Mouse (Mus musculus) heart, postnatal 10 days (tissue): ENCODE results near the gene Trio. TPM values are rescaled to one million over a fixed set of nuclear protein-coding genes. Genes with fewer than 3 reads are reported as not detected.
"Not testable (repeated sequence)": the region's sequence is repeated elsewhere in the genome, so short reads cannot be mapped to it uniquely, and the experiment has no call there.

Source experiments
- DNase-seq, 2 experiments: peaks; one replicate each; pipeline ENCODE4 v3.0.0; 2021
- intact Hi-C: fragments of 180-260 bp; cut with DNase I; formaldehyde crosslinking; loops from one replicate; pipeline ENCODE4 v1.15.1; 2025
- total RNA-seq, 2 experiments: library from RNA; stranded (reverse); gene quantifications; 2 replicates each; pipeline ENCODE4 v1.2.3; 2021

Trio gene
- total RNA-seq, 2 experiments from 2014 or later, result 73.8 to 88.9 TPM

DNA sequence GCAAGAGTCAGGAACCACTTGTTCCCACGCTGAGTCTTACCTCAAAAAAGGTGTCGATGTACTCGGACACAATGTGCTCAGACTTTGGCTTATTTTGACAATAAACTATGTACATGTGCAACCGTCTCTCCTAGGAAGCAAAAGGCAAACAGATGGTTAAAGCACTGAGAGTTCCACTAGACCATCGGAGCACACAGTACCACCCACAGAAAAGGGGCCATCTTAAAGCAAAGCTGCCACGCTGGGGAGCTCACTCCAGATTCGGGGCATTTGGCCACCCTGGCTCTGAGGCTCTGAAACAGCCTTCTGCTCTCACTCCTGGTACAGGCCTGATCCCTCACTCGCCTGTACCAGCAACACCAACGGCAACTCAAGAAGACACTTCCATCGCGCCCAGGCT is 269.2 kb downstream of the Trio start:
- intact Hi-C loops, result no loop called here
- no peak for DNase-seq

DNA sequence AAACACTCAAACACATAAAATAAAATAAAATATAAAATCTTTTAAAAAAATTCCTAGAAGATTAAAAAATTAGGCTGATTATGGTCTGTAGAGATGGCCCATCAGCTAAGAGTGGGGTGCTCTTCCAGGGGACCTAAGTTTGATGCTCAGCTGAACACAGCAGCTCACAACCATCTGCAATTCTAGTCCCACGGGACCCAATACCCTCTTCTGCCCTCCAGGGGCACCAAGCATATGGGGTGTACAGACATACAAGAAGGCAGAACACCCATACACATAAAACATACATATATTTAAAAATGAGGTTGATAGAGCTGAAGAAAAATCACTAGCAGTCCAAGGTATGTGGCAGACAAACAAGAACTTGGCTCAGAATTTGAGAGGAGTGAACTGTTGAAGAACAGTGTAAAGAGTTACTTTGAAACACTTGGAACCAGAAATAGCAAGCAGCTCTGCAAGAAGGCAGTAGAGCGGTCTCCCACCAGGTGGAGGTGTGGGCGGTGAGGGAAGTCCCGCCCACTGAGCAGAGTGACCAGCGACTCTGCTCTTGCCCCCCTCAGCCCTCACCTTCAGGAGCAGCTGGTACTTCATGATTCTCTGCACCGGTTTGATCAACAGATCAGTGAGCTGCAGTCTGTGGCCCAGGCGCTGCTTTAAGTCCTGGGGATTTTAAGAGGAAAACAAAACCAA is 270.9 kb downstream of the Trio start:
- intact Hi-C loops, result loop anchor here (2.0 to 5.0 kb wide), 2 partner anchors 53 to 96 kb away; no protein-coding TSS in a partner anchor
- no peak for DNase-seq

DNA sequence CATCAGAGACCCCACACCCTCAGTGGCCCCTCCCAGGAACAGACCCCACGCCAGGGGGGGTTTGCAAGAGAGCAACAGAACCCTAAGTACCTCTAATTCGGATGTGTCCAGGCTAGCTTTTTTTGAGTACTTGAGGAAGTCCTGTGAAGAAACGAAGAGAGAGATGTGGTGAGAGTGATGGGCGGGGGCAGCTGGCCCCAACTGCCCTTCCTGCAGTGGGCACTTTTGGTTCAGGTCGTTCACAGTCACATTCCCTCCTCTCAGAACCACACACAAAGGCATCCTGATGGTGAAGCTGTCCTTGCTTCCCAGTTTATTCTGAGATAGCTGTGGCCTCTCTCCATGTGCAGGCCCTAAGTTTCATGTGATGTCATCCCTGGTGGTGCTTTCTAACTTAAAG is 271.7 kb downstream of the Trio start:
- intact Hi-C loops, result loop anchor here (2.0 to 5.0 kb wide), 3 partner anchors 53 to 97 kb away; no protein-coding TSS in a partner anchor
- no peak for DNase-seq

DNA sequence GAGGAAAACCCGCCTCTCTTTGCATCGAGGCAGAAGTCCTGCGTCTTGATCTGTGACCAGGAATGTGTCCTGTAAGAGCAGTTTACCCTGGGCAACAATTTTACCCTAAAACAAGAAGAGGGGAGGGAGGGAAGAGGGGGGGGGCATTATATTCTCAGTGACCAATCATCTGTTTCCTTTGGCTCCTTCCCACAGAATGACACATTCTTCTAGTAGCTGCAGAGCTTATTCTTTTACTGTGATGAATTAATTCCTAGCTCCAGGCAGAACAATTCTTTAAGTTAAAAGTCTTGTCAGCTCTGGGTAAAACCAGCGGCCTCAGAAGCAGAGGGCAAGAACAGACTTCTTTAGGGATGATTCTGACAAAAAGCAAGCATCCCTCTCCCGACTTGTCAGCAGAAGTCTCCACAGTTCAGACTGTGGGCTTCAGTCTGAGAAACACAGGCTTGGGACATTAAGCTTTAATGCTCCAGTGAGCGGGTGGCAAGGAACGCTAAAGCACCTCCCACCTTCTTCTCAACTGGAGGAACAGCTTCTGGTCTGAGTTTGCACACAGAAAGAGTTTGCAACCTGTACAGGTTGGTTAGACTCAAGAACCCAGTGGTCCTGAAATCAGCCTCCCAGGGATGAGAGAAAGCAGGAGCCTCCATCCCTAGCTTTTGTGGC is 272.8 kb downstream of the Trio start:
- intact Hi-C loops, result loop anchor here (2.0 to 5.0 kb wide), 2 partner anchors 54 to 70 kb away; no protein-coding TSS in a partner anchor
- no peak for DNase-seq

DNA sequence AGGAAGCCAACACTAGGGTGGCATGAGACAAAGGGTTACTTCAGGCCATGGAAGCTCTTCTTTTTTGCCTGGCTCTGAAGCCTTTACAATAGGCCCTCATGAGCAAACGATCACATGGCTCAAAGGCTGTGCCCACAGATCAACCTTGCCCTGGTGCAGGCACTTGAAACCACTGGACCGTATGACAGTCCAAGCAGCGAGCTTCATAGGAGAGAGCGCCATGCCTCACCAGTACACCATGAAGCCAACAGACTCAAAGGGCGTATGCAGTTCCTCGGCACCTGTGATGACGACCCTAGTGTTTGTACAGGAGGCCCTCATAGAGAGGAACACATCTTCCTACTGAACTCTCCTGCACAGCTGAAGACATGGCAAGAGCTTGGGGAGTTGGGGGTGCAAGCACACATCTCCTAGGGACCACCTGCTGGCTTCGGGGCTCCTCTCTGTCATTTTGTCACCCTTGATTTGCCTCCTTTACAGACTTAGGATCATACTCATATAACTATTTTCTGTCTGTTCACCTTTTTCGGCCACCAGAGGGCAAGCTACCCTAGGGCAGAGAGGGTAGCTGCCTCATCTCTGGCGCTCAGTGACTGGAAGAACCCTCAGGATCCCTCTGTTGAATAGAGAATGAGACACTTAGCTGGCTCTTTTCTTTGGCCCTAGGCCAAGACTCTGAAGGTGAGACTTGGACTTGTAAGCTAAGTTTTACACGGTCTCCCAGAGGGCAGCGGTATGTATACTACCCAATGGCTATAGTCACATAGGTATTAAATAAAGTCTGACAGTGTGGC is 273.8 kb downstream of the Trio start:
- DNase-seq, result peak; percentile 64 to 76
- intact Hi-C loops, result loop anchor here (2.0 to 5.0 kb wide), 2 partner anchors 55 to 71 kb away; no protein-coding TSS in a partner anchor

DNA sequence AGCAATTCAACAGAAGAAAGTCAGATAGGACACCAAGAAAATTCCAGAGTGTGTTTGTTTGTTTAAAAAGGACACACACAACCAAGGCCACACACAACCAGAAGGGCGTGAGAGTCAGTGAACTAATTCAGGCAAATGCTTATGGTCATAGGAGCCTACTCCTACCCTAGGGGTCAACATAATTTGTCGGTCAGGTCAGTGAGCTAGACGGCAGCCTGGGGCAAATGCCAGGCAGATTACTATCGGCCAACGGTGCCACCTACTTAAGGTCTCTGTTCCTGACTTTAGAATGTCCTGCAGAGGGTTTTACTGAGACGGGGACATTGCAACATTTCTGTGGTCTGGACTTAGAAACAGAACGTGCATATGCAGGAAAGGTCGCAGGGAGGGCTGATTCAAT is 276.9 kb downstream of the Trio start:
- intact Hi-C loops, result no loop called here
- DNase-seq, result no peak

DNA sequence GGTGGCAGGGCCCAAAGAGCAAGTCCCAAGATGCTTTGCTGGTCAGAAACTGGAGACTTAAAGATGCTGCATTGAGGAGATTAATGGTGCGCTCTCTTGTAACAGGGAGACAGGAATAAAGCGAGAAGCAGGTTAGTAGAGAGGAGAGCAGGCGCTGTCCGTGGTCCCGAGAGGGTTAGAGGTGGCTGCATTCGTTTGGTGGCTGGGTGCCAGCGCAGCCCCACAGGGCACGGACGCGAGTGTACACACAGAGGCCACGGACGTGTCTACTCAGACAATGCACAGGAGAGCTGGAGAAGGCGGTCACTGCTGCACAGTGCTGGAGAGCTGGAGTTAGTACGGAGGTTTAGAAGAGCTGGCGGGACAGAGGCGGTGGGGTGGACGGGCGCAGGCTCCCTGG is 278.1 kb downstream of the Trio start:
- intact Hi-C loops, result no loop called here

DNA sequence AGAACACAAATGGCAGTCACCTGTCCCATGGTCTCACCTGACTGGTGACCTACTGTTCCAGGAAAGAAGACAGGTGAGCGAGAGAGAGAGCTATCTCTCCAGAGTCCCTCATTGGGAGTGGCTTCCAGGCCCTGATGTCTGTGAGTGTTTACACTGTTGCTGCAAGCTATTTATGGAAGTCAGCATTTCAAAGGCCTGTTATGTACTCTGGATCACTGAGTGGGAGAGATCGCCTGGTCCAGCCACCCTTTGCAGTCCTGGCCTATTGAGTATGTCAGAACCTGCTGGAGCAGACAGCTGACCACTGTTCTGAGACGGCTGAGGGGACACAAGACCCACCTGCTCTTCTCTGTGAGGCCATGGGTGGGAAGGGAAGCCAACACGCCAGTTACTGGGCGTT is 280.7 kb downstream of the Trio start:
- intact Hi-C loops, result no loop called here
- DNase-seq, result no peak

More for the DNA sequence above, 278.1 kb downstream of the Trio start:
- no peak for DNase-seq

DNA sequence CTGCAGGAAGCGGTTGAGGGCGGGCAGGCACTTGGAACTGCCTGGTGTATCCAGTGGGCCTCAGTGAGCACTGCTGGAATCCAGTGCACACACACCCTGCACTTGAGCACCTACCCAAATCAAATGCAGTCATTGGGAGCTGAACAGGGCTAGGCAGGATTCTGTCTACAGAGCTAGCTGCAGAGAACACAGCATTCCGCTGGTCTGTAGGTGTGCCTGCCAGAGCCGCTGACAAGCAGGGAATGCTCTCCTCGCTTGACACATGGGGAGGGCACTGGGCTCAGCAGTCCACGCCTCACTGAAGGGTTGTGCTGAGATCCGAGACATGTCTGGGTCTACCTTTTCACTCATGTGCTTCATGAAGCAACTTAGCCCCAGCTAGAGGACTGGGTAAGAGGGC is 285.6 kb downstream of the Trio start:
- DNase-seq, result peak; percentile 53 to 57
- intact Hi-C loops, result no loop called here

DNA sequence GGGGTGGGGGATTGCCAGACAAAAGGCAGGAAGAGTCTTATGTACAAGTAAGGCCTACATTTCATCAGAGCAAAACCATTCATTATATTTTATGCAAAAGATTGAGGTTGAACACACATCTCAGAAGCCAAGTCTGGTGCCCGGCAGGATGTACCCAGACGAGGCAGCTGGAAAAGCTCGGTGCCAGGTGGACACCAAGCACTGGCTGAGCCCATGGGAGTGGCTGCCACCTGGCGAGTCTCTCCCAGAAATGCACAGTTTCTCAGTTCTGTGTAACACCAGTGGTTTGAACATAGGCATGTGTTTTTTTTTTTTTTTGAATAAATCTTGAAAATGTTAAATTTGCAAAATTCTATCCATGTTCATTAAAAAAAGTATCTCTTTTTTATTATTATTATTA is 293.8 kb downstream of the Trio start:
- no peak for DNase-seq
- intact Hi-C loops, result no loop called here

DNA sequence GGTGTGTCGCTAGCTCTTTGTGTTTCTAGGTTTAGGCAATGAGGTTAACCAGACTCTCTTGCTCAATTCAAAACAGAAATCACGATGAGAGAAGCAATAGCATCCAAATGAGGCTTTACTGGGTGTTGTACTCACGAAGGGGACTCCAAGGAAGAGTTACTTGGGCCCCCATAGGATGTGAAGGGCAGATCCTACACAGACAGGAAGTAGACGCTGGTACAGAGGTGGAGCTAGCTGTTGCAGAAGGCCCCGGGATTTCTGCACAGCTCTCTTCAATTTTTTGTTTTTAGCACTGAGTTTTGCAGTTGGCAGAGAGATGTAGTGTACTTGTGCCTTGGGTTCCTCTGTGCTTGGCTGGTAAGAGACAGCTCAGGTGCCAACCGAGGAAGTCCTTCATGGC is 299.4 kb downstream of the Trio start:
- DNase-seq, result no peak
- intact Hi-C loops, result no loop called here

DNA sequence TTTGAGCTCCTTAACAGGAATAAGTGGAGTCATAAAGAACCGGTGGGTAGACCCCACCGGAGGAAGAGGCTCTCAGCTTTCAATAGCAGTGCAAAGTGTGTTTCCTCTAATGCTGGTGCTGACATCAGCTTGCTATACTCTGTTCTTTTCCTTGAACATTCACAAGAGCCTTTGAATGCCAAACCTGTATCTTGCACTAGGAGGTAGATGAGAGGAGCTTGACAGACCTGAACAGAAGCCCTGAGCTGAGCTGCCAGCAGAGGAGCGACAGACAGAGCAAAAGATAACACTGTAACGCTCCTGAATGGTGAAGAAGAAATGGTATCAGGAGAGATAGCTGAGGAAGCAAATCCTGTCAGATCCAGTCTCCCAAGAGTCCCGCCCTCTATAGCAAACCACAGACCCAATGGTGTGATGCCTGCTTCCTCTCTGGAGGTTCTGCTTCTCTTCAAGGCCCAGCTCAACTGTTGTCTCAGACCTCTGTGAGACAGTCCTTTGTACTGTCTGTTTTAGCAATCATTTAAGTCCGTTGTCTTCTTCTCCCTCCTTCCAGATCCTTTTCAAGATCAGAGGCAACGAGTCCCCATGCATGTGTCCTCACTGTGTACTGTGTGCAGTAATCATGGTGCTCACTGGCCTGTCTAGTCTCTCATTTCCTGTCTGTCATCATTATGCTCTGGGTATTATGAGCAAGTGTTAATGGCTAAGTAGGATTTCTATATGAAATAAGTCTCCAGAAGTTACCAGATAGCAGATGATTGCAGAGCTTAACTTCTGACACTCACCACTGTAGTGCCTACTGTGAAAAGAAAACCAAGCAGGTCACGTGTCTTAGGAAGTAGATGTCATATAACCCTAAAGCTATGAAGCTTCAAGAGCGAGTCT is 300.6 kb downstream of the Trio start:
- no peak for DNase-seq

DNA sequence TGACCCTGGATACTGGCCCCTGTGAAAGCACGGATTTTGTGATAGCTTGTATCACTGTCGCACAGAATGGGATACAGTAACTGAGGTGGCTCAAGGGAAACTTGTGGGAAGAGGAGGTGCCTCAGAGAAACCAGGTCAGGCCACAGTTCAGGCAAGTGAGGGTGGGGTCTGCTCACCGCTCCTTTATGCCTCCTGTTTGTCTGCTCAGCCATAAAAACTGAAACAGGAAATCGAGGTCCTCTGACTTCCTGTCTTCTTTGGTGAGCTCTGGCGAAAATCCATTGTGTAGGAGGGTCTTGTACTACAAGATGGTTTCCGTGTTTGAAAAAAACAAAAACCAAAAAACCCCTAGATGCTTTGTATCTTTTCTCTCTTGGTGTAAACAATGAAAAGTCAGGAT is 301.4 kb downstream of the Trio start:
- intact Hi-C loops, result no loop called here
- no peak for DNase-seq

More for the DNA sequence above, 300.6 kb downstream of the Trio start:
- intact Hi-C loops, result no loop called here

DNA sequence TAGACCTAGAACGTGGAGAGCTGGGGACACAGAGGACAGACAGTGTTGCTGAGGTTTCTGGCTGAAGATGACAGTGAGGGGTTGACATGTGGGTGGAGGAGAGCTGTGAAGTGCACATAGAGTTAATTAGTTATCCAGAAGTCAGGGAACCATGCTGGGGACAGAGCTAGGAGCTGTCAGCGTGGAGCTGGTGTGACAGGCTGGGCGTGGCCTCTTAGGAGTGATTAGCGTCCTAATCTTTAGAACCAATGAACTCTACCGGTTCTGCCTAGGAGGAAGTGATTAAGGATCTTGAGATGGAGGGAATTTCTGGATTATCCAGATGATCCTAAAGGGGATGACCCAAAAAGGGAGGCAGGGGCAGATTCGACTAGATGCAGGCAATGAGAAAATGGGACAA is 301.9 kb downstream of the Trio start:
- no peak for DNase-seq
- intact Hi-C loops, result no loop called here

DNA sequence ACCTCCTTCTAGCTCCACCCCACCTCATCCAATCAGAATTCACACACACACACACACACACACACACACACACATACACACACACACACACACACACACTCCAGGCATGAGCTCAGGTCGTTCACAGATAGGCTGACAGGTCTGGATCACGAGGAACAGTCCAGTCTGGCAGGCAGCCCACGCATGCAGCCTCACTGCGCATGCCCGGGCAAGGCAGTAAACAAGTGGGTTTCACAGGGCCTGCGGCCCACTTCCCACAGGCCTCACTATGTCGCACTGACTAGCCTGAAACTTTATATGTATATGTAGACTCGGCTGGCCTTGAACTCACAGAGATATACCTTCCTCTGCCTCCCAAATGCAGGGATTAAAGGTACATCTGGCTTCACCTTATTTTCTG is 305.4 kb downstream of the Trio start:
- peak in 1 of 2 experiments; percentile 17 for DNase-seq
- intact Hi-C loops, result not testable (repeated sequence)

DNA sequence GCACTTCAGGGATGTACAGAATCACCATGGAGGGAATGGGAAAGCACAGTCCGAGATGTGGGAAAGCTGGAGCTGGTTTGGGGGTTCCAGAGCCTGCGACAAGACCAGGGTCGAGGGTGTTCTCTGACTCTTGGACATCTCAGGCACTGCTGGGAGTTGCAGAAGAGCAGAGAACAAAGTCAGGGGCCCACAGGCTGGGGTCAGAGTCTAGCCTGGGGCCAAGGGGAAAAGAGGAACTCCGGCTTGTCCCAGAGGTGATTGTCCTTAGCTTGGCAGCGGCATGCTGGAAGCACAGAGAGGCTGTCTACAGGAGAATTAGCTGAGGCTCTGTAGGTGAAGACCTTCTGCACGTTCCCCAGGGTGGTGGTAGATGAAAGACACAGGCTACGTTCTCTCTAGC is 307.0 kb downstream of the Trio start:
- intact Hi-C loops, result no loop called here
- no peak for DNase-seq

DNA sequence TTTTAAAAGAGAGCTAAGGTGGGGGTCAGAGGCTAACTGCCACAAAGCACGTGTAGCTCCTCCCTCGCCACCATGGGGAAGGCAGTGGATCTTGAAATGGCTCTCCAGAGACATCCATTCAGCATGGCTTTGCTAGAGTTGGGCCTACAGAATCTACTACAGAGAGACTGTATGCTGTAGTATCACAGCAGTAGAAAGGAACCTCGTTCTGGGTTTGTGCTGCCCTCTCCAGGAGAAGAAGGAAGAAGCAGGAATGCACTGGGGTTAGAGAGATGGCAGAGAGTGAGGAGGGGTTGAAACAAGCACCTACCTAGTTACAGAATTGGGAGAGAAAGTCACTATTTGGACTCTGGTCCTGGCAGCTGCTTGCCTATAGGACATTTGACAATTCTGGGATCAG is 310.3 kb downstream of the Trio start:
- intact Hi-C loops, result loop anchor here (2.0 kb wide), 1 partner anchor 57 kb away; no protein-coding TSS in a partner anchor
- DNase-seq, result peak; percentile 45 to 55

DNA sequence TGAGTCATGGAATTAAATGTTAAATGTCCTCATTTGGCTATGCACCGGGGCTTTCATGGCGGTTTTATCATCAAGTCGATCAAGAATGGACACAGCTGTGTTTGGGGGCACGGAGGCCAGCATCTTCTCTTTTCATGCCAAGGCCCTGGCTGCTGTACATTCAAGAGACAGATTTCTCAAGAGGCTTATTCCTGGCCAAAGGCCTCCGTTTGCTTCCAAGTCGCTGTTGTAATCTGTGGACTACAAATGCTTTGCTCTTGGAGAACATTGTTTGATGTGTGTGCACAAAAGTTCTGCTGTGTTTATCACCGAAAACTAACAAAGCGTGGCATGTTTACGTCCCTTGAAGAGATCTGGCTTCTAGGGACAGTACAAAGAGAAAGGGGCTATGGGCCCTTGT is 314.9 kb downstream of the Trio start:
- no peak for DNase-seq
- intact Hi-C loops, result no loop called here

DNA sequence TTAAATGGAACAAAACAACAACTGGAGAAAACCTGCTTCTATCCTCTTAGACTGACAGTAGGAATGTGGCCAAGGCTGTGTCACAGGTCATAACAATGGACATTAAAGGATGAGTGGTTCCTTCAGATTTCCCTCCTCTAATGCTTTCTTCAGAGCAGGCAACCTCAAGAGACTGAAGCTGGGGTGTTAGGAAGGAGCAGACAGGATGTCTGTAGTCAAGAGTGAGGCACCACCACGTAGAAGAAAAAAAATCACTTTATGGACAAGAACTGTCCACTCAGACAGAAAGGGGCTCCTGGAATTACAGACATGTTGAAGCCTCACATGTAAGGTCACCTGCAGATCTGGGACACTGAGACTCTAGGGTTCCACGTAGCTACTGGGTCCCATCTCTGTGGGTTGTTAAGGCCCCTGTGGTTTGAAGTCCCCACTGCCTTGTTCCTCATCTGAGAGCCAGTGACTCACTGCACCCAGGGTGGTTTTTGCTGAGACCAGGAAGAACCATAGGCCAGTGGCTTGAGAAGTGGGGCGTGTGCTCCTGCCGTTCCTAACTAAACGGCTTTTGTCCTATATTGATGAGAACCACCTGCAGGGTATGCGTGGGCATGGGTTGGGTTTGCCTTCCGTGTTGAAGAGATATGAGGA is 316.6 kb downstream of the Trio start:
- intact Hi-C loops, result no loop called here
- DNase-seq, result no peak

DNA sequence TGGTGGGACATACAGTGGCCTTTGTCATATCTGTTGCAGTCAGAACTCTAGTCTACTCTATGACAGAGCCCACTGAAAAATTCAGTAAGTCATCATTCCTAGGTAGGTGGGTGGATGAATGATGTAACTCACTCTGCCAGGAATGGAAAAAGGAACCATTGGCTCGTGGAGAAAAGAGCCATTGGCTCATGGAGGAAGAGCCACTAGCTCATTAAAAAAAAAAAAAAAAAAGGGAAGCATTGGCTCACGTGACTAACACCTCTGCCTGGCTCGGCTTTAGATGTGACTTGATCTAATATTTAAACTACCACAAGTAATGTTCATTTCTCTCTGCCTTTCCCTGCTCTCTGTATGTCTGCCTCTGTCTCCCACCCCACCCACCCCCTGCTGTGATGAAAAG is 317.1 kb downstream of the Trio start:
- no peak for DNase-seq
- intact Hi-C loops, result no loop called here
